Comparison of ENCODE assay signal across 18 mouse cellular contexts in genomic region chr6:119137768-119138167, GRCm38 (mm10). TPM values are rescaled to one million over a fixed set of nuclear protein-coding genes. Genes with fewer than 3 reads are reported as not detected.
DNase-seq lines count a peak whose midpoint lies in the region; ATAC-seq and TF ChIP-seq lines count a peak whose summit lies in the region.
"Had no signal": no experiment of that assay in that cellular context is flagged by ENCODE, and none has a peak within 500 bp of the region (broad histone marks: within the 10 kb centered on the region; RNA-seq: fewer than 3 reads in every experiment).

No protein-coding gene starts in this region.

- H3K9me3 ChIP-seq in heart, embryonic 15.5 days (replicated peaks): no peaks in the 10 kb centered on the region
- H3K9me3 ChIP-seq in heart, embryonic 11.5 days (replicated peaks; ENCODE audit: control insufficient read depth, low read length): no peaks in the 10 kb centered on the region
- H3K9me3 ChIP-seq in lung, postnatal 0 days (ENCODE audit: low read length): no peaks in the 10 kb centered on the region
- H3K9me3 ChIP-seq: midbrain, embryonic 13.5 days; stomach, embryonic 15.5 days had no signal

- H3K4me3 ChIP-seq in heart, embryonic 15.5 days: no peak overlapping the region
- H3K4me3 ChIP-seq in heart, embryonic 11.5 days (ENCODE audit: low read depth, low read length): no peak overlapping the region
- H3K4me3 ChIP-seq in lung, postnatal 0 days (ENCODE audit: low read depth, low read length): no peak overlapping the region
- H3K4me3 ChIP-seq: erythroblast, embryonic 14.5 days; layer of hippocampus, adult 2 months; midbrain, embryonic 13.5 days; stomach, embryonic 15.5 days had no signal

- H3K4me1 ChIP-seq in heart, embryonic 15.5 days (replicated peaks): peaks cover 46% of the 10 kb centered on the region
- H3K4me1 ChIP-seq in heart, embryonic 11.5 days (ENCODE audit: control insufficient read depth, insufficient read depth, low read length): peaks cover 23% of the 10 kb centered on the region
- H3K4me1 ChIP-seq in lung, postnatal 0 days (ENCODE audit: insufficient read depth, low read depth, low read length): no peaks in the 10 kb centered on the region
- H3K4me1 ChIP-seq: midbrain, embryonic 13.5 days; stomach, embryonic 15.5 days had no signal

- no peaks in the 10 kb centered on the region for H3K36me3 ChIP-seq in heart, embryonic 15.5 days
- H3K36me3 ChIP-seq in heart, embryonic 11.5 days (ENCODE audit: control insufficient read depth, insufficient read depth, low read length): no peaks in the 10 kb centered on the region
- no peaks in the 10 kb centered on the region for H3K36me3 ChIP-seq in lung, postnatal 0 days (ENCODE audit: insufficient read depth, low read length)
- H3K36me3 ChIP-seq: midbrain, embryonic 13.5 days; stomach, embryonic 15.5 days had no signal

- H3K9ac ChIP-seq in heart, embryonic 15.5 days: no peak overlapping the region
- no peak overlapping the region for H3K9ac ChIP-seq in heart, embryonic 11.5 days (ENCODE audit: low read depth, low read length)
- H3K9ac ChIP-seq in lung, postnatal 0 days (replicated peaks; ENCODE audit: low read depth): no peak overlapping the region
- H3K9ac ChIP-seq: liver, embryonic 14.5 days; midbrain, embryonic 13.5 days; stomach, embryonic 15.5 days had no signal

- intact Hi-C loops in left cerebral cortex, postnatal 4 days (cut with DNase I): no loop called here

- TF ChIP-seq CTCF in lung, postnatal 0 days (IDR thresholded peaks at IDR 0.05): no peak

- H3K27ac ChIP-seq in heart, embryonic 15.5 days: peak overlapping the region; percentile 2; the same call in 1 of the 2 replicates
- no peak overlapping the region for H3K27ac ChIP-seq in heart, embryonic 11.5 days (ENCODE audit: low read depth, low read length)
- H3K27ac ChIP-seq in lung, postnatal 0 days (ENCODE audit: low read length): no peak overlapping the region
- H3K27ac ChIP-seq: layer of hippocampus, adult 2 months; liver, embryonic 14.5 days; midbrain, embryonic 13.5 days; stomach, embryonic 15.5 days had no signal

- no peak overlapping the region for H3K4me2 ChIP-seq in heart, embryonic 15.5 days
- no peak overlapping the region for H3K4me2 ChIP-seq in heart, embryonic 11.5 days
- no peak overlapping the region for H3K4me2 ChIP-seq in lung, postnatal 0 days (replicated peaks; ENCODE audit: low read depth, low read length)
- H3K4me2 ChIP-seq: midbrain, embryonic 13.5 days; stomach, embryonic 15.5 days had no signal

- 69% methylated on average over 10 of the region's 10 CpGs for WGBS in heart, embryonic 15.5 days
- 89% methylated on average over 10 of the region's 10 CpGs for WGBS in heart, embryonic 11.5 days (ENCODE audit: insufficient replicate concordance)
- 70% methylated on average over 10 of the region's 10 CpGs for WGBS in lung, postnatal 0 days

- TF ChIP-seq EP300 in lung, postnatal 0 days (IDR thresholded peaks at IDR 0.05): no peak

- H3K27me3 ChIP-seq in heart, embryonic 15.5 days: no peaks in the 10 kb centered on the region
- no peaks in the 10 kb centered on the region for H3K27me3 ChIP-seq in heart, embryonic 11.5 days (ENCODE audit: control insufficient read depth, insufficient read depth, low read length)
- no peaks in the 10 kb centered on the region for H3K27me3 ChIP-seq in lung, postnatal 0 days (replicated peaks; ENCODE audit: insufficient read depth, low read length)
- H3K27me3 ChIP-seq: midbrain, embryonic 13.5 days; stomach, embryonic 15.5 days had no signal

- ATAC-seq in heart, embryonic 15.5 days (replicated peaks; ENCODE audit: insufficient number of reproducible peaks, insufficient read depth, low FRiP score, low read depth): no peak
- ATAC-seq in heart, embryonic 11.5 days (replicated peaks; ENCODE audit: insufficient number of reproducible peaks, low FRiP score, low TSS enrichment): no peak
- peak; percentile 78 for ATAC-seq in lung, postnatal 0 days
- ATAC-seq: midbrain, embryonic 13.5 days had no signal

- peak; percentile 19 for DNase-seq in urinary bladder, postnatal 14 days (ENCODE audit: low spot score)
- no peak for DNase-seq in urinary bladder, postnatal 10 days (ENCODE audit: low spot score)
- peak; percentile 83 for DNase-seq in lung, postnatal 0 days (ENCODE audit: low spot score)
- no peak for DNase-seq in cerebellum, postnatal 10 days
- DNase-seq in left cerebral cortex, postnatal 4 days: no peak
- DNase-seq: B cell, adult 2 months; cerebellum, adult 8-10 months; gastrocnemius, postnatal 14 days; heart, postnatal 4 days; kidney, adult 9 months; thymus, postnatal 14 days had no signal

RNA-seq across cellular contexts. Expression of gene Dcp1b, which starts 37.3 kb away (rescaled TPM):
- polyA plus RNA-seq in heart, embryonic 15.5 days (2015; fragmentation: Nextera tagmentation; extraction: Ambion mirVana): 7.6 and 7.8 TPM in 2 replicates
- 6.6 and 6.9 TPM in 2 replicates for polyA plus RNA-seq in heart, embryonic 11.5 days (2014; fragmentation: Nextera tagmentation; extraction: Ambion mirVana)
- 6.6 and 7.3 TPM in 2 replicates for polyA plus RNA-seq in lung, postnatal 0 days (2015; fragmentation: Nextera tagmentation; extraction: Ambion mirVana)
- total RNA-seq in left cerebral cortex, postnatal 4 days (2021): 10 to 100 TPM; 21.1 to 21.3 TPM

RNA-seq across cellular contexts. Expression of gene Cacna1c, which starts 58.5 kb away (rescaled TPM):
- polyA plus RNA-seq in heart, embryonic 15.5 days (2015; fragmentation: Nextera tagmentation; extraction: Ambion mirVana): 51.7 and 65.3 TPM in 2 replicates
- polyA plus RNA-seq in heart, embryonic 11.5 days (2014; fragmentation: Nextera tagmentation; extraction: Ambion mirVana): 38.8 and 44.0 TPM in 2 replicates
- polyA plus RNA-seq in lung, postnatal 0 days (2015; fragmentation: Nextera tagmentation; extraction: Ambion mirVana): 4.8 and 6.2 TPM in 2 replicates
- total RNA-seq in left cerebral cortex, postnatal 4 days (2021): 10 to 100 TPM; 80.0 to 84.8 TPM

Comparison
In these comparisons a context has a peak if more than half of its experiments do, and no peak if none do; other contexts are left out.
1. DNase-seq: peak in urinary bladder, postnatal 14 days (single experiment) and lung, postnatal 0 days (single experiment); none in urinary bladder, postnatal 10 days (single experiment), cerebellum, postnatal 10 days (0 of 2) and left cerebral cortex, postnatal 4 days (single experiment).